Mouse (Mus musculus): ENCODE measurements around the gene Tagln2.

Tagln2 gene

DNA sequence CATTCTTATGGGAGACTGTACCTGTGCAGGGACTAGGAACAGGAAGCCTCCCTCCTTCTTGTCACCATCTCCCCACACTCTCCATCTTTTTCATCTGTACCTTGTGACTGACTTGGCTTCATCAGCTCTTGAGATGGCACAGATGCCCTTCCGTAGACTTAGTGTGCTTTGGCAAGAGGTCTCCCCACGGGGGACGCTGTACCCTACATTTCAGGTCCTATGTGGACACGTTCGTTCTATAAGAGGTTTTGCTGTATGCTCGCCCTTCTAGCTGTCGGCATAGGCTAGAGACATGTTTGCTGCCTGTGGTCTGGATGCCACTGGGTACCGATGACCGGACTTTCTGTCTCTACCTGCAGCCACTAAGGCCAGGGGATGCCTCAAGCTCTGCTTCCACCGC lies 27.6 kb downstream of the Tagln2 start:
- no peak for DNase-seq

DNA sequence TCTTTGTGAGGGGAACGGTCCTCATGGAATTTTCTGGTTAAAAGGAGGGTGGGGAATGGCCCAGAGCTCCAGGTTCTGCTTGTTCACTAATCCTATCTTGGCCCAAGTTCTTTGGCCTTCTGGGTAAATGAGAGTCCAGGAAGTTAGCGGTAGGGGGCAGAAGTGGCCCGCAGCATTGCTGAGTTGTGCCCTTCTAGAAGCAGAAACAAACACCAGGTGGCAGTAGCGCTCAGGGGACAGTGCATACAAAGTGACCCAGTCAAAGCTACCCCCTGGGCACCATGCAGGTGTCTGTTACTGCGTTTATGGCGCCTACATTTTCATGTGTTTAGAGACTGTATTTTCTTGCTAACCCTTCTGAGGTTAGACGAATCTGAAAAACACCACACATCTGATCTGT lies 28.9 kb downstream of the Tagln2 start:
- peak; percentile 87 to 95 for DNase-seq

GRCm38 (mm10) chr1:172530544-172531220 lies 30.8 kb downstream of the Tagln2 start:
- DNase-seq, result peak in 1 of 2 experiments; percentile 35

DNA sequence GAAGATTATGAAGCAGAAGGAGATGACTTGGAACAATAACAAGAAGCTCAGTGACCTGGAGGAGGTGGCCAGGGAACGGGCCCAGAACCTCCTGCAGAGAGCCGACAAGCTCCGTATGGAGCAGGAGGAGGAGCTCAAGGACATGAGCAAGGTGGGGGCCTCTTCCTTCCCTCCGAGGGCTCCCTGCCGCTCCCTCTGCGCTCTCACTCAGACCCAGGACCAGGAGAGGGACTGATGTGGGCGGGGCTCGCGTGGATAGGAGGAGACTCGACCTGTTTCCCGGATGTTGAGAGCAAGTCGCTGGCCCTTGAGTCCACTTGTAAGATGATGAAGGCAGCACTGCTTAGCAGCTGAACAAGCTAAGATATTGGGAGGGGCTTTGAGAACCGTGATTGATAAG lies 32.7 kb downstream of the Tagln2 start:
- DNase-seq, result peak; percentile 70 to 75

- no peak for DNase-seq
These were observed 35.3 kb downstream of the Tagln2 start for GRCm38 (mm10) chr1:172535116-172535515.

DNA sequence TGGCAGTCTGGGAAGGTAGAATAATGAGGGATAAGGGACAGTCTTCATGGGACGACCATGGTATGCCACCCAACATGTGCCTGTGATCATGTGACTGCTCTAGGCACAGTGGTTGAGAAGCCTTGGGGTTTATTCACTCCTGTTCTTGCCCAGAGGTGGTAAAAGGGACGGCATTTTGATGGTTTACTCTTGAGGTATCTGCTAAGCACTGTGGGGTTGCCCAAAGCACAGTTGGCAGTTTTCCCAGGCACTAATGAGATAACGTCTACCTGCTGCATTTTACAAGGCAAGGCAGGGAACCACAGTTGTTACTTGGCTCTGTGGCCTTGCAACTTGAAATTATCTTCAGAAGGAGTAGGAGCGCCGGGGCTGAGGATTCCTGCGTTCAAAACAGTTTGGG lies 40.0 kb downstream of the Tagln2 start:
- no peak for DNase-seq

- no peak for DNase-seq
These were observed 40.5 kb downstream of the Tagln2 start for GRCm38 (mm10) chr1:172540283-172540820.

DNA sequence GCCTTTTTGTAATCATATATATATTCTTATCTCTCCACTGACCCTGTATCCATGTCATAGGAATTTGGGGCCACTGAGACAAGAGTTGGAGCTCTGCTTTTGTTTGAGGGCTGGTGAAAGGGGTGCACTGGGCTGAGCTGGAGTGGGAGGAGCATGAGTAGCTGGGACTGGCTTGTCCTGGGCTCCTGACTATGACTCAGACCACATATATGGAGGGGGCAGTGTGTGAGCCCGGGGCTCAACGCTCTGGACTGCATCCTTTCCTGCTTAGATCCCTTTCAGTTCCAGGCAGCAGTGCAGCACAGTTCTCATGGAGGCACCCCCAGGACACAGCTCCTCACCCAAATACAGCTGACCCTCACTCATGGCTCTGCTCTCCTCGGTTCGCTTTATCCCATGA lies 46.2 kb downstream of the Tagln2 start:
- no peak for DNase-seq

DNA sequence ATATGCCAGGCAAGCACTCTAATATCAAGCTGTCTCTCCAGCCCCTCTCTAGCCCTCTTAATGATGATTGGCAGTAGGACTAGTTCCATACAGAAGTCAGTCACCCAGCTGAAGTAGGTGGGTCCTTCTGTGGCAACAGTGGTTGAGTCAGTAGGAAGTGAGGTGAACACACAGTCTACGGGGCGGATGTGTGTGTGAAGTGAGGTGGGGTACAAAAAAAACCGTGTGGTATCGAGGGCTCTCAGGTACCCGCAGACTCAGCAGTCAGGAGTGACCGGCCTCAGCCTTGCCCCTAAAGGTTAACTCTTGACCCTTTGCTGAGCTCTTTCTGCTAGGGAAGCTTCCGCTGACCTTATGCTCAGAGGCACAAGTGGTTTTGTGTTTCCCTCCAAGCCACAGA lies 48.7 kb downstream of the Tagln2 start:
- peak in 1 of 2 experiments; percentile 21 for DNase-seq

DNA sequence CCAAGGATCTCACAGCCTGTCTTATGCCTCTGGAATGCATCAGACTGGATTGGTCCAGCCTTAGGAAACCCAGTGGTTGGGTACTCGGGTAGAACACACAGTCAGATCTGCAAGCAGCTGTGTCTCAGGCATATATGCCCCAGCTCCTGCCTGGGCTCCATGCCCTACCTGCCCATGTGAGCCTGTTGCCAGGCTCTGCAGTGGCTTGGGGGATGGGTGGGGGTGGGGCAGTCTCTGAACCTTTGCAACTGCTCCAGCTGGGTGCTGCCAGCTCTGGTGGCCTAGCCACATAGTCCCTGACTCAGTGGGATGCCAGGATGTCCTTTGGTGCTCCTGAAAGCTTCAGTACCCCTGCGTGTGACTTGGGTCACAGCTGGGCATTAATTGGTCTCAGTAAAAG lies 49.5 kb downstream of the Tagln2 start:
- no peak for DNase-seq

DNA sequence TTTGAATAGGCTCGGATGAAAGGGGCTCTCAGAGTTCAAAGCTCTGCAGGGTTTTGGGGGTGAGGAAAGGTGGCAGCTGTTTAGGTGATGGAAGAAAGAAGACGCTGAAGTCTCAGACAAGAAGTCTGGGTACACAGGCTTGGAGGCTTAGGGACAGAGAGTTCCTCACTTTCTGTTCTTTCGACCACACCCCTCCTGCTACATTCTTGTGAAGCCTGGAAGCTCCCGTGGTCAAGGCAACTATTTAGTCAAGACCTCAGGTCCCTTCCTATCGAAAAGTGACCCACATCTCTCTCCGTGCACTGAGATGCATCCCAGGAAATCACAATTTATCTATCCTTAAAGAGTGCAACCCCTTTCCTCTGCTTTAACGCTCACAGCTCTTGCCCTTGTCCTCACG lies 49.9 kb downstream of the Tagln2 start:
- DNase-seq, result no peak

- DNase-seq, result peak; percentile 72 to 75
These were observed 50.7 kb downstream of the Tagln2 start for GRCm38 (mm10) chr1:172550551-172550951.

GRCm38 (mm10) chr1:172551009-172551408 lies 51.2 kb downstream of the Tagln2 start:
- DNase-seq, result no peak

- peak in 1 of 2 experiments; percentile 28 for DNase-seq
These were observed 52.8 kb downstream of the Tagln2 start for GRCm38 (mm10) chr1:172552623-172553022.

DNA sequence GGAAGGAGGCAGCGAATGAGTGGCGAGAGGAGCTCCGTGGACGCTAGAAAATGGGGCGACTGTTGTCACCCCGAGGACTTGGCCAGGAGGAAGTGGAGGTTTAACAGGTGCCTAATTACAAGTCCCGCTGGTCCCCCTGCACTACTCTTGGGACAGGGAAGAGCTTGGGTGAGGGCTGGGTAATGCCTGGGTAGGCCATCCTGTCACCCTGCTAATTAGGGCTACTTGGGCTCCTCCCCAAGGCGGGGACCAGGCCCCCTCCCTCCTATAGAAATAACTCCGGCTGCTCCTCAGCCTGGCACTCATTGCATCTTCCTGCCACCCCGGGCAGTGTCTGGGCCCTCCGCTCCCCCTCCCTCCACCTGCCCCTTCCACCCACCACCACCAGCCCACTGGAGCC lies 55.8 kb downstream of the Tagln2 start, which contains the start of gene Vsig8:
TSS of gene Vsig8 (plus strand) at position 301 of the 400 bp plus-strand sequence.
- no peak for DNase-seq

All from lung, postnatal 4 days (tissue).